Comparison of ENCODE assay signal across 8 mouse cellular contexts in the genomic region with DNA sequence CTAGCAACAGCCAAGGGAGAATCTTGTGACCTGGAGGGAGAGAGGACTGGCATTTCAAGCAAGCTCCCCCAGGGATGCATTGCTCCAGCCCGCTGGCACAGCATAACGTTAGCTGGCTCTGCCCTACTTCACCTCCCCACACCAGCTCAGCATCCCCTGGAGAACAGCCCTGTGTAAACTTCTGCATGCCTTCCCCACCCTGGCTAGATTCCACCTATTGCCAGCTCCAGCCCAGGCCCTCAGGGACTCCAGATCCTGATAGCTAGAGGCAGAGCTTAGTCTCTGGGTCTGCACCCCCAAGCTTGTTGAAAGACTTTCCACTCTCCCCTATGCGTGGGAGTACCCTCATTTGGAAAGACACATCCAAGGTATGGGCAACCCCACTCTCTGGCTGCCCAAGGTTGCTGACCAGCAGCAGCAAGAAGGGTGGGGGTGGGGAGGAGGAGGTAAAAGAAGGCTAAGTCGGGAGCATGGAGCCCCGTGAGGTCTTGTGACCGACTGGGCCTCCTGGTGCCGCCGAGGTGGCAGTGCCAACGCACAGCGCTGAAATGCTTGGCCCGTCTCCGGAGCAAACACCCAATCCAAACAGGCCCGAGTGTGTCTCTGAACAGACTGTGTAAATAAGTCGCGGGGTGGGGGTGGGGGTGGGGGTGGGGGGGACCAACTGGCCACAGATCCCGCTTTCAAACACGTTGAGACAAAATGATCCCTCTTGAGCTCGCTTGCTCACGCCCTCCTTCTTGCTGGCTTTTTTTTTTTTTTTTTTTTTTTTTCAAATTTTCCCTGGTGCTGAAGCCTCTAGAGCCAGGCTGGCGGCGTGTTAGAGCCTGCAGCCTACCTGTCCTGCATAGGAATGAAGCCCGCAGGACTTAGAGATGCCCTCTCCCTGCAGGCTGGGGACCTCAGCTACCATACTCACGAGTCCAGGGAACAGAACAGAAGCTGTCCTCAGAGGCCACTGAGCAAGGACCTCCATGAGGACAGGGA.
DNase-seq lines count a peak whose midpoint lies in the region; ATAC-seq lines count a peak whose summit lies in the region.
"Had no signal": no experiment of that assay in that cellular context is flagged by ENCODE, and none has a peak within 500 bp of the region (broad histone marks: within the 10 kb centered on the region; RNA-seq: fewer than 3 reads in every experiment).

No protein-coding gene starts in this region.

- 0 out of 2 replicates have a peak overlapping the region, but pooled peaks have one; percentile 11 for H3K27ac ChIP-seq in embryonic facial prominence, embryonic 12.5 days
- H3K27ac ChIP-seq: heart, adult 2 months had no signal

- H3K9ac ChIP-seq in embryonic facial prominence, embryonic 12.5 days = no peak overlapping the region

- no peak for ATAC-seq in embryonic facial prominence, embryonic 12.5 days (ENCODE audit: insufficient number of reproducible peaks, insufficient read depth, low FRiP score, low TSS enrichment)

- no peak overlapping the region for H3K4me2 ChIP-seq in embryonic facial prominence, embryonic 12.5 days (replicated peaks)

- no peaks in the 10 kb centered on the region for H3K27me3 ChIP-seq in embryonic facial prominence, embryonic 12.5 days

- peaks cover 19% of the 10 kb centered on the region; the same call in 1 of the 2 replicates for H3K4me1 ChIP-seq in embryonic facial prominence, embryonic 12.5 days

- intact Hi-C loops in left cerebral cortex, postnatal 10 days (cut with DNase I) = no loop called here
- intact Hi-C loops in left cerebral cortex, postnatal 36 days (cut with DNase I) = loop anchor here (10.0 kb wide), 1 partner anchor 348 kb away; a partner anchor contains a TSS

- H3K9me3 ChIP-seq in embryonic facial prominence, embryonic 12.5 days = no peaks in the 10 kb centered on the region

- 0 out of 2 replicates have a peak, but pooled peaks cover 2% of the 10 kb centered on the region for H3K36me3 ChIP-seq in embryonic facial prominence, embryonic 12.5 days

- DNase-seq in left cerebral cortex, postnatal 10 days (ENCODE audit: extremely low spot score in 1 of 2, low spot score in 2 of 2) = peak; percentile 45 to 50
- no peak for DNase-seq in left cerebral cortex, postnatal 36 days (ENCODE audit: low spot score in 2 of 2)
- DNase-seq in layer of hippocampus, adult 9-11 months = peak; percentile 69
- peak; percentile 59 to 87 for DNase-seq in lung, postnatal 4 days
- no peak for DNase-seq in gastrocnemius, adult 18-20 months (ENCODE audit: low spot score)
- DNase-seq in embryo, embryonic 11 days = no peak

- no peak overlapping the region for H3K4me3 ChIP-seq in embryonic facial prominence, embryonic 12.5 days
- H3K4me3 ChIP-seq: heart, adult 2 months had no signal

- 70% methylated on average over 23 of the region's 23 CpGs for WGBS in embryonic facial prominence, embryonic 12.5 days

Comparison
In these comparisons a context has a peak if more than half of its experiments do, and no peak if none do; other contexts are left out.
1. DNase-seq: peak in left cerebral cortex, postnatal 10 days (2 of 2), layer of hippocampus, adult 9-11 months (single experiment) and lung, postnatal 4 days (2 of 2); none in left cerebral cortex, postnatal 36 days (0 of 2), gastrocnemius, adult 18-20 months (single experiment) and embryo, embryonic 11 days (single experiment).